Mouse (Mus musculus): ENCODE data around the gene Plac9a. TPM values are rescaled to one million over a fixed set of nuclear protein-coding genes. Genes with fewer than 3 reads are reported as not detected.
"Not testable (repeated sequence)": the region's sequence is repeated elsewhere in the genome, so short reads cannot be mapped to it uniquely, and the experiment has no call there.

Plac9a gene
- polyA plus RNA-seq, 1 experiment = 1.9 TPM

GRCm38 (mm10) chr14:25857940-25858339 lies 45.0 kb downstream of the Plac9a start:
- TF ChIP-seq POLR2A (IDR thresholded peaks at IDR 0.05; ENCODE audit: low read depth, low read length) = no peak
- Histone ChIP-seq H3K27ac (ENCODE audit: insufficient read depth, low read length) (no peak overlapping the region), H3K4me3 (ENCODE audit: insufficient read depth, low read length) (no peak overlapping the region), H3K4me1 (ENCODE audit: control insufficient read depth, insufficient read depth, low read length) (0 out of 2 replicates have a peak, but pooled peaks cover 2% of the 10 kb centered on the region)

- 0 out of 2 replicates have a peak, but pooled peaks cover 2% of the 10 kb centered on the region for H3K4me1 ChIP-seq (ENCODE audit: control insufficient read depth, insufficient read depth, low read length)
- H3K4me3 ChIP-seq (ENCODE audit: insufficient read depth, low read length) = no peak overlapping the region
- H3K27ac ChIP-seq (ENCODE audit: insufficient read depth, low read length) = no peak overlapping the region
- TF ChIP-seq POLR2A (IDR thresholded peaks at IDR 0.05; ENCODE audit: low read depth, low read length) = no peak
- no peak for TF ChIP-seq CTCF (IDR thresholded peaks at IDR 0.05; ENCODE audit: borderline replicate concordance, insufficient read depth, low read length)
Observed at GRCm38 (mm10) chr14:25857168-25857621, 45.7 kb downstream of the Plac9a start.

- H3K27ac ChIP-seq (ENCODE audit: insufficient read depth, low read length) = no peak overlapping the region
- no peak for TF ChIP-seq CTCF (IDR thresholded peaks at IDR 0.05; ENCODE audit: borderline replicate concordance, insufficient read depth, low read length)
- TF ChIP-seq POLR2A (IDR thresholded peaks at IDR 0.05; ENCODE audit: low read depth, low read length) = no peak
- no peak overlapping the region for H3K4me3 ChIP-seq (ENCODE audit: insufficient read depth, low read length)
- 0 out of 2 replicates have a peak, but pooled peaks cover 2% of the 10 kb centered on the region for H3K4me1 ChIP-seq (ENCODE audit: control insufficient read depth, insufficient read depth, low read length)
Observed at GRCm38 (mm10) chr14:25855241-25855885, 47.5 kb downstream of the Plac9a start.

GRCm38 (mm10) chr14:25853717-25854452 lies 49.0 kb downstream of the Plac9a start:
- no peak for TF ChIP-seq POLR2A (IDR thresholded peaks at IDR 0.05; ENCODE audit: low read depth, low read length)
- no peak for TF ChIP-seq CTCF (IDR thresholded peaks at IDR 0.05; ENCODE audit: borderline replicate concordance, insufficient read depth, low read length)
- no peak overlapping the region for H3K27ac ChIP-seq (ENCODE audit: insufficient read depth, low read length)

GRCm38 (mm10) chr14:25853295-25853694 lies 49.6 kb downstream of the Plac9a start:
- no peak overlapping the region for H3K4me3 ChIP-seq (ENCODE audit: insufficient read depth, low read length)
- 0 out of 2 replicates have a peak, but pooled peaks cover 2% of the 10 kb centered on the region for H3K4me1 ChIP-seq (ENCODE audit: control insufficient read depth, insufficient read depth, low read length)
- TF ChIP-seq CTCF (IDR thresholded peaks at IDR 0.05; ENCODE audit: borderline replicate concordance, insufficient read depth, low read length) (no peak), POLR2A (IDR thresholded peaks at IDR 0.05; ENCODE audit: low read depth, low read length) (no peak)
- H3K27ac ChIP-seq (ENCODE audit: insufficient read depth, low read length) = no peak overlapping the region

More at GRCm38 (mm10) chr14:25853717-25854452, 49.0 kb downstream of the Plac9a start:
- Histone ChIP-seq H3K4me3 (ENCODE audit: insufficient read depth, low read length) (no peak overlapping the region), H3K4me1 (ENCODE audit: control insufficient read depth, insufficient read depth, low read length) (0 out of 2 replicates have a peak, but pooled peaks cover 2% of the 10 kb centered on the region)

GRCm38 (mm10) chr14:25852121-25852561 lies 50.8 kb downstream of the Plac9a start:
- TF ChIP-seq CTCF (IDR thresholded peaks at IDR 0.05; ENCODE audit: borderline replicate concordance, insufficient read depth, low read length) = no peak
- TF ChIP-seq POLR2A (IDR thresholded peaks at IDR 0.05; ENCODE audit: low read depth, low read length) = no peak
- no peak overlapping the region for H3K27ac ChIP-seq (ENCODE audit: insufficient read depth, low read length)
- 0 out of 2 replicates have a peak, but pooled peaks cover 3% of the 10 kb centered on the region for H3K4me1 ChIP-seq (ENCODE audit: control insufficient read depth, insufficient read depth, low read length)
- H3K4me3 ChIP-seq (ENCODE audit: insufficient read depth, low read length) = no peak overlapping the region

GRCm38 (mm10) chr14:25851189-25851588 lies 51.7 kb downstream of the Plac9a start:
- H3K27ac ChIP-seq (ENCODE audit: insufficient read depth, low read length) = no peak overlapping the region
- H3K4me1 ChIP-seq (ENCODE audit: control insufficient read depth, insufficient read depth, low read length) = 0 out of 2 replicates have a peak, but pooled peaks cover 5% of the 10 kb centered on the region
- TF ChIP-seq CTCF (IDR thresholded peaks at IDR 0.05; ENCODE audit: borderline replicate concordance, insufficient read depth, low read length) = no peak
- no peak for TF ChIP-seq POLR2A (IDR thresholded peaks at IDR 0.05; ENCODE audit: low read depth, low read length)
- H3K4me3 ChIP-seq (ENCODE audit: insufficient read depth, low read length) = no peak overlapping the region

- 0 out of 2 replicates have a peak, but pooled peaks cover 5% of the 10 kb centered on the region for H3K4me1 ChIP-seq (ENCODE audit: control insufficient read depth, insufficient read depth, low read length)
- no peak for TF ChIP-seq CTCF (IDR thresholded peaks at IDR 0.05; ENCODE audit: borderline replicate concordance, insufficient read depth, low read length)
- no peak for TF ChIP-seq POLR2A (IDR thresholded peaks at IDR 0.05; ENCODE audit: low read depth, low read length)
- H3K4me3 ChIP-seq (ENCODE audit: insufficient read depth, low read length) = no peak overlapping the region
- no peak overlapping the region for H3K27ac ChIP-seq (ENCODE audit: insufficient read depth, low read length)
Observed at GRCm38 (mm10) chr14:25850433-25850832, 52.5 kb downstream of the Plac9a start.

- H3K27ac ChIP-seq (ENCODE audit: insufficient read depth, low read length); H3K4me1 ChIP-seq (ENCODE audit: control insufficient read depth, insufficient read depth, low read length); H3K4me3 ChIP-seq (ENCODE audit: insufficient read depth, low read length): not testable (repeated sequence)
Observed at GRCm38 (mm10) chr14:25848708-25849107, 54.2 kb downstream of the Plac9a start.

GRCm38 (mm10) chr14:25848237-25848636 lies 54.7 kb downstream of the Plac9a start:
- Histone ChIP-seq H3K4me3 (ENCODE audit: insufficient read depth, low read length) (no peak overlapping the region), H3K27ac (ENCODE audit: insufficient read depth, low read length) (no peak overlapping the region), H3K4me1 (ENCODE audit: control insufficient read depth, insufficient read depth, low read length) (0 out of 2 replicates have a peak, but pooled peaks cover 3% of the 10 kb centered on the region)
- TF ChIP-seq CTCF (IDR thresholded peaks at IDR 0.05; ENCODE audit: borderline replicate concordance, insufficient read depth, low read length) (no peak), POLR2A (IDR thresholded peaks at IDR 0.05; ENCODE audit: low read depth, low read length) (no peak)

All from embryonic fibroblast, embryonic 13.5 days (primary cell).